Mouse (Mus musculus) 416B (cell line): ENCODE data around the gene Tbc1d9b.
"Not testable (repeated sequence)": the region's sequence is repeated elsewhere in the genome, so short reads cannot be mapped to it uniquely, and the experiment has no call there.

Source experiments
- DNase-seq: peaks from one replicate; pipeline ENCODE4 v3.0.0; 2011; ENCODE audit warnings: low read depth

The Tbc1d9b gene

GRCm38 (mm10) chr11:50138206-50138822, 7.1 kb downstream of the Tbc1d9b start:
- DNase-seq: peak; percentile 61

- peak; percentile 63 for DNase-seq
These were observed 8.4 kb downstream of the Tbc1d9b start for GRCm38 (mm10) chr11:50139571-50139970.

DNA sequence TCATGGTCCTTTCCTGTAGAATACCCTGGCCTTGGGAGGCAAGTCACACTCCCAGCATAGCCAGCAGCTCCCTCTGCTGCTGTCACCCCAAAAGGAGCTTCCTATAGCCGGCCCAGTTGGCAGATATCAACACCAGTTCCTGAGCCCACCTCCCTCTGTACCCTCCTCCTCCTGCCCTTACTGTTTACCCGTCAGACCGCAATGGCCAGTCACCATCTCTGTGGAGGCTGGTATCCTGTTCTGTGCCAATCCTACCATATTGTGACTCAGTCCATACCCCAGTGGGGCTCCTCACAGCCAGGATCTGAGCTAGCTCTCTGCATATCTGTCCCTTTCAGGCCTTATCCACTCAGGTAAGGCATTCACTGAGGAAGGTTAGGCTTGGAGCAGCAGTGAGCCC, 14.3 kb downstream of the Tbc1d9b start:
- peak; percentile 57 for DNase-seq

GRCm38 (mm10) chr11:50146121-50146520, 14.9 kb downstream of the Tbc1d9b start:
- DNase-seq: no peak

DNA sequence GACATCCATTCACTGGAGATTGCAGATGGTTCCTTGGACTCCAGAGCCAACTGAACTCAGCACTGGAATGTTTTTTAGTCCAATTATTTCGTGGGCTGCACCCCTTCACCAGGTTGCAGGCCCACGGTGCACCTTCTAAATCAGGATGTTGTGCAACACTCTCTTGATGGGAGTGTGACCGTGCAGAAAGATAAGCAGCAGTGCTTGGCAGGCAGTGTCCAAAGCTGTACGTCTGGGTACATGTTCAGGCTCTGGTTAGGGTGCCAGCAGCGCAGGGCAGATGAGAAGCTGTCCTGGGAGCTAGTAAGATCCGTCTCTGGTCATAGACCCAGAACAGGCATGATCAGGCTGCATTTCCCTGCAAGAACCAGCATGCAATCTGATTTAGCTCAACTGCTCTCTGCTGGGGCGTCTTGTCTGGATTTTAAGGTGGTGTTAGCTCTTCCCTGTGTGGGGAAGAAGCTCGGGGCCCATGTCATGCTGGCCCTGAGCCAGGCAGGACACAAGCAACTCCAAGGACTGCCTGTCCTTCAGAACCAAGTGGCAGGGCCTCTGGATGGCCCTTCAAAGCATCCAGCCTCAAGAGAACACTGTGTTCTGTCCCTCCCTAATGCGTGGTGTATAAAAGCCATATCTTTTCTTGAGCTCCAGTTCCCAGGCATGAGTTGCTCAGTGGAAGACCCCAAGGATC, 16.2 kb downstream of the Tbc1d9b start:
- peak; percentile 78 for DNase-seq

- no peak for DNase-seq
These were observed 16.8 kb downstream of the Tbc1d9b start for GRCm38 (mm10) chr11:50147958-50148476.

GRCm38 (mm10) chr11:50149200-50149599, 18.0 kb downstream of the Tbc1d9b start:
- DNase-seq: no peak

GRCm38 (mm10) chr11:50149603-50150150, 18.5 kb downstream of the Tbc1d9b start:
- DNase-seq: no peak

DNA sequence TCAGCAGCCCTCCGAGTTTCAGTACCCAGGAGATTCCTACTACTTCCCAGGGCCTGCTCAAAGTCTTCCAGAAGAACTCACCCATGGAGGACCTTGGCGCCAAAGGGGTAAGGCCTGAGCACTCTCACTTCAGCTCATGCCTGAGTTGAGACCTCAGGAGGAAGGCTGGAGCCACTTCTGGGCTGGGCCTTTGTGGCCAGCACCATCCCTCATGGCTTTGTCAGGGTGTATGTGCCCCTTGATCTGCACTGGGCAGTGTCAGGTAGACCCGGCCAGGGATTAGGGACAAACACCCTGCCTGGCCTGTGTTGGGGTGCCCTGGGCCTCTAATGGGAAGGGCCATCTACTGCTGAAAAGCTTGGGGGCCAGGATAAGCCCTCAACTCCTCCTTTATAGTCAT, 20.2 kb downstream of the Tbc1d9b start:
- DNase-seq: no peak

DNA sequence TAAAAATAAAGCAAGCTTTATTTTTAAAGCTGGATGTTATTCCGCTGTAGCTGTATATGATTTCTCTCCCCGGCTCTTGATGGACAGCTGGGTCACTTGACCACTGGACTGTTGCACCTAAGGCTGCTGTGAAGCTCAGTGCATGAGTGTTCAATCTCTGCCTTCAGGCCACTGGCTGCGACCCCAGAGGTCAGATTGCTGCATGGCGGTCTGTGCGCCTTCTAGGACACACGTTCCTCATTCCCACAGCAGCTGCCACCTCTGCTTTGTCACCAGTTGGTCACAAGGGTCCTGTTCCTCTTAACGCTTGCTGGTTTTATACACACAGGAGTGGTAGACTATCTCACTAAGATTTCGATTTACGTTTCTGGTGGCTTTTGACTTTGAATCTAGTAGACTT, 23.0 kb downstream of the Tbc1d9b start:
- DNase-seq: no peak

GRCm38 (mm10) chr11:50154777-50155520, 23.8 kb downstream of the Tbc1d9b start:
- DNase-seq: no peak

DNA sequence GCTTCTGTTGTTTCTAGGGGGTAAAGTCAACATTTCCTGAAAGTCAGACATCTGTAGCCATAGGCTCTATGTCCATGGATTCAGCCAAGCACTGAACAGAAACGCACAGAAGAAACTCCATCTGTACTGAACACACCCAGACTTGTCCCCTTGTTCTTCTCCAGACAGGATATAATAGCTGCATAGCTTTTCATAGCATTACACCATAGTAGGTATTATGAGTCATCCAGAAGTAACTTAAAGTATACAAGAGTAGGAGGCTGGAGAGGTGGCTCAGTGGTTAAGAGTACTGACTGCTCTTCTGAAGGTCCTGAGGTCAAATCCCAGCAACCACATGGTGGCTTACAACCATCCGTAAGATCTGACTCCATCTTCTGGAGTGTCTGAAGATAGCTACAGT, 24.6 kb downstream of the Tbc1d9b start:
- peak; percentile 65 for DNase-seq

GRCm38 (mm10) chr11:50156725-50157258, 25.6 kb downstream of the Tbc1d9b start:
- no peak for DNase-seq

GRCm38 (mm10) chr11:50158346-50158745, 27.1 kb downstream of the Tbc1d9b start:
- DNase-seq: no peak

- DNase-seq: no peak
These were observed 28.2 kb downstream of the Tbc1d9b start for GRCm38 (mm10) chr11:50159347-50159746.

GRCm38 (mm10) chr11:50161578-50162304, 30.5 kb downstream of the Tbc1d9b start:
- peak; percentile 78 for DNase-seq

DNA sequence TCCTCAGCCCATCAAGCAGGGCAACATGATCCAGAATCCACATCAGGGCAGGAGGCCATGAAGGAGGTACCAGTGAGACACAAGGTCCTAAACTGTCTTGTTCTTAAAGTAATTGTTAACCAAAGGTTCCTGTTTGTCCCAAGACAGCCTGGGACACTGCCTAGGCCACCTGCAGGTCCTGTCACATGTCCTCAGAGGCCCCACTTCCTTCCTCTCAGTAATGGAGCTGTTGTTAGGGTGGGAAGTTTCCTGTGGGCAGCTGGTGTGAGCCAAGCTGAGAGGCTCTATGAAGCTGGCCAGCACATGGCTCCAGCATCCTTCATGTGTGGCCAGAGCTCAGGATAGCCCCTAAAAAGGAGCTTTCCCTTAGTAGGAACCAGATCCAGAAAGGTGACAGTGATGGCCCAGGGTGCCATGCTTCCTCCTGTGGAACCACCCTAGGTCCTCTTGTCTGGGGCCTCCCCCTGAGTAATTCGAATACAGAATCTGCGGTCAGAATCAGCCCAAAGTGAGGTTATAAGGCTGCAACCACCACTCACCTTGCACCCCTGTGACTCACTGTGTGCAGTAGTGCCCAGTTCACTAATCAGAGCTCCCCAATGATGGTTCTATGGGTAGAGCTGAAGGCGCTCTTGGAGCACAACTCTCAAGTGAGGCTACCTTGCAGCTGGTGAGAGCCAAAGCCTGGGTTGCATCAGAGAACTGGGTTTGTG, 31.3 kb downstream of the Tbc1d9b start:
- DNase-seq: peak; percentile 51

GRCm38 (mm10) chr11:50168352-50168751, 37.2 kb downstream of the Tbc1d9b start:
- DNase-seq: no peak

GRCm38 (mm10) chr11:50174111-50174729, 43.0 kb downstream of the Tbc1d9b start, which contains the start of gene Mrnip:
TSS of gene Mrnip (plus strand) at chr11:50174444.
- DNase-seq: not testable (repeated sequence)

- DNase-seq: peak; percentile 98
These were observed 43.6 kb downstream of the Tbc1d9b start for GRCm38 (mm10) chr11:50174730-50175187.
